Mouse (Mus musculus): ENCODE data around the gene Rhog. TPM values are rescaled to one million over a fixed set of nuclear protein-coding genes. Genes with fewer than 3 reads are reported as not detected.

Gene Rhog
- total RNA-seq, 2 experiments from 2014 or later, result 21.9 to 22.6 TPM

- intact Hi-C loops (cut with DNase I; ENCODE audit: low total_unique reads), result loop anchor here (2.0 kb wide), 1 partner anchor 157 kb away; no protein-coding TSS in a partner anchor
- DNase-seq, result peak; percentile 83
Measured at GRCm38 (mm10) chr7:102258189-102258588, 2.3 kb upstream of the Rhog start.

DNA sequence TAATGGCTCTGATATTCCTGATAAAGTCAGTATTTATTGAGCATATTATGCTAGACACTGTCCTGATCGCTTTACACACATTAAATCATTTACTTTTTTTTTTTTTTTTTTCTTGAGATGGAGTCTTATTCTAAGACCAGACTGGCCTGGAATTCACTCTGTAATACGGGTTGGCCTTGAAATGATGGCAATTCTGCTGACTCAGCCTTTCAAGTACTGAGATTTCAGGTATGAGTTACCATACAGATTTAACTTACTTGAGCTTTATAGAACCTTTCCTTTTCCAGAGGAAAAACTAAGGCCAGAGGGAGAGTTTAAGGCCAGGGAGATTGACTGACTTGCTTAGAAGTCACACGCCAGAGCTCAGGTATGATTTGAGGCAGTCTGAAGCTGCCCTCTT lies 782 bp upstream of the Rhog start:
- intact Hi-C loops (cut with DNase I; ENCODE audit: low total_unique reads), result no loop called here
- no peak for DNase-seq

- intact Hi-C loops (cut with DNase I; ENCODE audit: low total_unique reads), result no loop called here
- DNase-seq, result no peak
Measured at GRCm38 (mm10) chr7:102253631-102254030, 2.2 kb downstream of the Rhog start.

DNA sequence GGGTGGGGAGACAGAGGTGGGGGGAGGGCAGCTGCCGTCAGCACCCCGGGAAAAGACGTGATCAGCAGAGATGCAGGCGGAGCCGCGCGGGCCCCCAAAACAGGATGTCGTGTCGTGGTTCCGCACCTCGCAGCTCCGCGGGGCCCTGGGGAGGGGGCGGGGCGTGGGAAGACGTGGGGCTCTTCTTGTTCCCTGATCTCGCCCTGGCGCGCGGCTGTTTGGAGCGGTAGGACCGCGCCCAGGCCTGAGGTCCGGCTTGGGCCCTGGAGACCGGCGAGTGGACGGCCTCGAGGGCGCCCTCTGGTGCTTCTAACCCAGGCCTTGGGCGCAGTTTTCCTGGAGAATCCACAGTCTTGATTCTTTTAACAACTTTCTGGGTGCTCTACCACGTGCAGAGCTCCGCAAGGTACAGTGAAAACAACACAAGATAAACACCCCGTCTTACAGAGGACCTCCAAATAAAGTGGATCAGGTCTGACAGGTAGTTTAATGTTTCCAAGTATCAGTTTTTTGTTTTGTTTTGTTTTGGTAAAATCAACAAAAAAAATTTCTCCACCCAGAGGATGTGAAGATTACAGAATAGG lies 5.1 kb downstream of the Rhog start:
- intact Hi-C loops (cut with DNase I; ENCODE audit: low total_unique reads), result no loop called here
- peak; percentile 94 for DNase-seq

DNA sequence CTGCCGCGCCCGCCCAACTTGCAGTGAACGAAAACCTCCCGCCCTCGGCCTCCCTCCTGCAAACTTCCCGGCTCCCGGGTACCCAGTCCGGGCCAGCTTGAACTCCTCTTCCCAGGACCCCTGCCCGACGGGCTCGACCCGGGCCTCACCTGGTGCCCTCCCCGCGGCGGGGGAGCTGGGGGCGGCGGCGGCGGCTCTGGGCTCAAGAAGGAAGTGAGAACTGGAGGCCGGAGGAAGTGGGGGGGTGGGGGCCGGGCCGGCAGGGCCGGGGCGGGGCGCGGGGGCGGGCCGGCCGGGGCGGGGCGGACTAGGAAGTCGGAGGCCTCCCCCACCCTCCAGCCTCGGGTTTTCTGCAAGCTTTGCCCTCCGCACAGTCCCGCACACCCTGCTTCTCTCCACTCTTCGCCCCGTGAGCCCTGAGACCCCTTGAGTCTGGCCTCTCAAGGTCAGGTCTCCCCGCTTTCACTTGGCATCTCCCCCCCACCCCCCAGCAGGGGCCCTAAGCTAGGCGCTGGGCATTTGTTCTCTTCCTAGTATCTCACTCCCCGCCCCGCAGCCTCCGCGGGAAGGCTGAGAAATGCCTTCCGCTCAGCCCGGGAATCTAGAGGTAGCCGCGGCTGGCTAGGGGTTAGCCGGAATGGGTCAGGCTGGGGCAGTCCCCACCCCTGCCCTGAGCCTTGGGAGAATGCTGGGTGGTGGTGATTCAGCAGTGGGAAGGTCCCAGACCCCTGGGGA lies 5.8 kb downstream of the Rhog start:
- peak; percentile 76 for DNase-seq
- intact Hi-C loops (cut with DNase I; ENCODE audit: low total_unique reads), result no loop called here

GRCm38 (mm10) chr7:102249531-102249895 lies 6.3 kb downstream of the Rhog start:
- intact Hi-C loops (cut with DNase I; ENCODE audit: low total_unique reads), result no loop called here
- no peak for DNase-seq

- intact Hi-C loops (cut with DNase I; ENCODE audit: low total_unique reads), result no loop called here
- no peak for DNase-seq
Measured at GRCm38 (mm10) chr7:102248691-102249404, 7.0 kb downstream of the Rhog start.

GRCm38 (mm10) chr7:102246956-102247797 lies 8.7 kb downstream of the Rhog start:
- DNase-seq, result peak; percentile 26
- intact Hi-C loops (cut with DNase I; ENCODE audit: low total_unique reads), result no loop called here

GRCm38 (mm10) chr7:102246265-102246664 lies 9.6 kb downstream of the Rhog start:
- no peak for DNase-seq
- intact Hi-C loops (cut with DNase I; ENCODE audit: low total_unique reads), result no loop called here

- intact Hi-C loops (cut with DNase I; ENCODE audit: low total_unique reads), result no loop called here
- DNase-seq, result peak; percentile 58
Measured at GRCm38 (mm10) chr7:102245775-102246174, 10.1 kb downstream of the Rhog start.

DNA sequence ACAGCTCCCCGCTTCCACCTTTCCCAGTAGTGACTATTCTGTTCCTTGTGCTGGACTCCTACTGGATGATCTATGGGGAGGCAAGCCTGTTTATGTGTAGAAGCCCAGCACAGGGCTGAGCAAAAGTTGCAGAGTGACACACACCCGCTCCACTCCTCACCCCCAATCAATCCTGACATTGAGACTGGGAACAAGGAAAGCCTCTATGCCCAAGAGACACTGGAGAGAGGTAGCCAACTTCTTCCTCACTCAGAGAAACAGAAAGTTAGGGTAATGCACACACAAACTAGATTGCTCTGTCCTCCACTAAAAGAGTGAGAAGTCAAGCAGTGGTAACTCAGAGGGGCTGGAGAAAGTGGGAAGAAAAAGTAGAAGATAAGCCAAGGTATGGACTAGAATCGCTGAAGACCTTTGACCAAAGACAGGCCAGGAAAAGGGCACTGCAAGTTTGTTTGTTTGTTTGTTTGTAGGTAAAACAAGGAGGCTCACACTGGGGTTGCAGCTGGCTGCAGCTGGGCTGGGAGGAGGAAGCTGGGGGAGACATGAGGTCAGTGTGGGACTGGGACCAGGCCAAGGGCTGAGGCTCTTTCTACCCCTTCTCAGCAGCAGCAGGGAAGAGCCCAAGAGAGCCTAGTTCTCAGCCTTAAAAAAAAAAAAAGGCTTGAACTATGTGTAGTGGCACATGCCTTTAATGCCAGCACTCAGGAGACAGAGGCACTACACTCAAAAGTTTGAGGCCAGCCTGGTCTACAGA lies 10.9 kb downstream of the Rhog start:
- peak; percentile 68 for DNase-seq
- intact Hi-C loops (cut with DNase I; ENCODE audit: low total_unique reads), result no loop called here

- intact Hi-C loops (cut with DNase I; ENCODE audit: low total_unique reads), result no loop called here
- DNase-seq, result peak; percentile 18
Measured at GRCm38 (mm10) chr7:102243870-102244269, 12.0 kb downstream of the Rhog start.

GRCm38 (mm10) chr7:102242917-102243316 lies 12.9 kb downstream of the Rhog start:
- no peak for DNase-seq
- intact Hi-C loops (cut with DNase I; ENCODE audit: low total_unique reads), result no loop called here

- intact Hi-C loops (cut with DNase I; ENCODE audit: low total_unique reads), result no loop called here
- DNase-seq, result no peak
Measured at GRCm38 (mm10) chr7:102242371-102242770, 13.5 kb downstream of the Rhog start.

DNA sequence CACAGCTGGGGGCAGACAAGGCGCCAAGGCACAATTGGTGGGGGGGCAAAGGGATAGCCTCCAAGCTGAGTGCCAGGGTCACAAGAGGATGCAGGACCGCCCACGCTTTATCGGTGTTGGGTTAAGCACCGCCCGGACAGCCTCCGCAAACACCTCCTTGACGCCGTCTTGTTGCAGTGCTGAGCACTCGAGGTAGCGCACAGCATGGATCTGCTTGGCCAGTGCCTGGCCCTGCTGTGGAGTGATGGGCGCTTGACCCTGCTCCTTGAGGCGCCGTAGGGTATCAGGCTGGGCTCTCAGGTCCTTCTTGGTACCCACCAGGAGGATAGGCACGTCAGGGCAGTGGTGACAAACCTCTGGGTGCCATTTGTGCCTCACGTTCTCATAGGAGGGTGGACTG lies 16.3 kb downstream of the Rhog start:
- no peak for DNase-seq
- intact Hi-C loops (cut with DNase I; ENCODE audit: low total_unique reads), result no loop called here

GRCm38 (mm10) chr7:102238686-102239286 lies 17.1 kb downstream of the Rhog start:
- no peak for DNase-seq
- intact Hi-C loops (cut with DNase I; ENCODE audit: low total_unique reads), result no loop called here

DNA sequence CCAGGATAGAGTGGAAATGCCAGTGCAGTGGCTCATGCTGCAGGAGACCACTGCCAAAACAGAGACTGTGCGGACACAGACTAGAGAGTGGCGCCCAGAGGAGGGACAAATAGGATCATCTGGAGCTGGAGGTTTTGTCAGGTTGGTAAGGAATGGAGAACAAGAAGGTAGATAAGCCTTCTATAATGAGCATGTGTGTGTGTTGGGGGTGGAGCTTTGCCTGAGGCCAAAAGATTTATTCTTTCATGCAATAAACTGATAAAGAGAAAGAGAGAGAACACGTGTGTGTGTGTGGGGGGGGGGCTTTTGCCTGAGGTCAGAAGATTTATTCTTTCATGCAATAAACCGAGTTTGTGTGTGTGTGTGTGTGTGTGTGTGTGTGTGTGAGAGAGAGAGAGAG lies 22.8 kb downstream of the Rhog start:
- intact Hi-C loops (cut with DNase I; ENCODE audit: low total_unique reads), result no loop called here
- DNase-seq, result no peak

DNA sequence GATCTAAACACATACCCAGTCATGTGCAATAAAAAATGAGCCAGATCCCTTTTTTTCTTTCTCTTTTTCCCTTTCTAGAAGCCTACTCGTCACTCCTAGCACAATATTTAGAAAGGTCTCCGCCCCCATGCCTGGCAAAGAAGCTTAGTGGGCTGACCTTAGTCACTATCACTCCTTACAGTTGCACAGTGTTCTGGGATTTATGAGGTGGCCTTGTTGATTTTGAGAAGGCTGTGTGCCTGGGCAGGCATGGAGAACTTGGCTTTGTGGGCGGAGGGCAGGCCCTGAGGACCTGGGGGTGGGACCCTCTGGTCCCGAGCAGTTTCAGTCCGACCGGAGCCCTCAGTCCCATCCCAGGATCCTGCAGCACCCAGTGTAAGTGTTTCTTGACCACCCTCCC lies 26.0 kb downstream of the Rhog start:
- no peak for DNase-seq
- intact Hi-C loops (cut with DNase I; ENCODE audit: low total_unique reads), result no loop called here

Measured in gastrocnemius, postnatal 14 days (tissue).